Mouse (Mus musculus) spleen, adult 18-20 months (tissue): ENCODE measurements around the gene Wnt2.

Source experiments
- DNase-seq, 2 experiments: peaks; one replicate each; pipeline ENCODE4 v3.0.0; 2022; ENCODE audit warnings: mixed read lengths in 2 of 2

The Wnt2 gene

DNA sequence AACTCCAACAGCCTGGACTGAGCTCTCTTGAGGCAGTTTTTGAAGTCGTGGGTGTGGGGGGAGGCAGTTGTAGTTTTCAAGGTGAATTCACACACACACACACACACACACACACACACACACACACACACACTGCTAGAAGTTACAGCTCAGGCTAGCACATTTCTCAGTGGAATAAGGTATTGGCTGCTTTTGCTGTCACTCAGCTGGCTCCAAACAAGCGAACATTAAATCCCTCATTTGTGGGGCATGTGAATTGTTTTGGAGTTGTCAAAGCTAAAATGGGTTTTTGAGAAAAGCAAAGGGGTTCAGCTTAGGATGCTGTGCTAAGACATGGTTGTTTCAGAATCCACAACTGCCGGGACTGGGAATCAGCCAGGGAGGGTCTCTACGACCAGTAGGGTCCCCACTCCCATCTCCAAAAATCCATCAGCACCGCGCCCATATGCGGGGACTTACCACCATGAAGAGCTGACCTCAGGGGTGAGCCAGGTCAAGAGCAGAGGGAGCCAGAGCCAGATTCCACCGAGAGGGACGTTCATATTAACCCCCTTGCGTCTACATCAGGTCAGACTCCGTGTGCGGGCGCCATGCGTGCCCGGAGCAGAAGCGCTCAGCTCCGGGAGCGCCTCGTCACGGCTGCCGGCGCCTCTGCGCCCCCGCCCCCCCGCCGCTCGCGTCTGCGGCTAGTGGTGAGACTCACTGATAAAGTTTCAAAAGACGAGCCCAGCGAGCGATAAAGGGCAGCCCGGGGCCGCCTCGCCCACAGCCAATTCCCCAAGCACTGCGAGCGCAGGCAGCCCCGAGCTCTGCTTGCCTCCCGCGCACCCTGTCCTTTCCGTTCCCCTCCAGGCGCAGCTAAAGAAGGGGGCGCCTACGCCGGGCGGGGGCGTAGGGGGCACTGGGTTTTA, at the start of gene Wnt2:
Gene Wnt2 (minus strand): TSS at position 840 of the 911 bp plus-strand sequence.
- no peak for DNase-seq

DNA sequence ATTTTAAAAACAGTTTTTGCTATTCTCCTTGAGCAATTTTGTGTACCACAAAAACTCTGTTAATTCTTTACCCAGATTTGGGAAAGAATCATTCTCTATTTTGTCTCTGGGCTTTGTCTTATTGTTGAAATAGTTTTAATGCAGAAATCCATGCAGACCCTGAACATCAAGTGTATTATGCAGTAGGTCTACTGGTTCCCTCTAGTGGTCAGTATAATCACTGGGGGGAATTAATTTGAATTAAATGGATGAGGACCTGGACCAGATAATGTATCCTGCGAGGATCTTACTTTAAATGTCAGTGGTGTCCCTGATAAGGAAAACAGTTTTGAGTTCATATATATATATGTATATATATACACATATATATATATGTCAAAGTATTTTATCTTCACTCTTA, 48.2 kb upstream of the Wnt2 start:
- no peak for DNase-seq

DNA sequence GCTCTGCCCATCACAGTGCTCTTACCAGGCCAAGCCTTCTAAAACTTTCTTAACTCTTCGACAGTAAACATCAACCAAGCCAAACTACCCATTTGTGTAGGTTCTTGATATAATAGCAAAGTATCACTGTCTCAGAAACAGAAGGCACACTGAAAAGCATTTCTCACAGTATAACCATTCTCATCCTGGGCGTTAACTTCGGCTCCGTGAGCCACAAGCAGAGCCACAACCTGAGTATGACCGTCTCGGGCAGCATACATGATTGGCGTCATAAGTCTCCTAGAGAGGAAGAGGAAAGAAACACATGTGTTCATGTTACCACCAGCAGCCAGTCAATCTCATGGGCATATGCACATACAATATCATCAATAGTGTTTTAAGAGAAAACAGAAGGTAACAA, 46.6 kb upstream of the Wnt2 start:
- DNase-seq = no peak

DNA sequence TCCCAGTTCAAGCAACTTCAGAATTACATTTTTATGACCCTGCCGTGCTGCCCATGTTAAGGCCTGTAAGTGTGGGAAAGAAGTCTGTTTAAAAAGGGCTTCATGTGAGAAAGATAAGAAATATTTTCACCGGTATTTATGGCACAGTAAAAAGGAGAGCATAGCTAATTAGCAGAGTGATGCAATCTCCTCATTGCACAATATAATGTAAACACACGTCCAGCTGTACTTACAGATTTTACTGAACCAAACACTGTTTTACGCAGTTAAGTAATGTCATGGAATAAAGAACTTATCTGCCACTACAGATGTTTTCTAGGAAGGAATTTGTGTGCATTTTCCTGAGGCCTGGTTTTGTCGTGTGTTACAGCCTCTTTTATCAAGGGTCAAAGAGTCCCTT, 46.2 kb upstream of the Wnt2 start:
- DNase-seq = no peak

DNA sequence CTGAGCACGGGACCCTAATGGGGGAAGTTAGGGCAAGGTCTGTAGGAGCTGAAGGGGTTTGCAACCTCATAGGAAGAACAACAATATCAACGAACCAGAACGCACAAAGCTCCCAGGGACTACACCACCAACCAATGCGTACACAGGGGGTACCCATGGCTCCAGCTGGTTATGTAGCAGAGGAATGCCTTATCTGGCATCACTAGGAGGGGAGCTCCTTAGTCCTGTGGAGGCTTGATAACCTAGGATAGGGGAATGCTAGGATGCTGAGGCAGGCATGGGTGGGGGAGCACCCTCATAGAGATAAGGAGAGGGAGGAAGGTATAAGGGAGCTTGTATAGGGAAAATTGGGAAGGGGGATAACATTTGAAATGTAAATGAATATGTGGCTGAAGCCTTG, 27.5 kb upstream of the Wnt2 start:
- no peak for DNase-seq

DNA sequence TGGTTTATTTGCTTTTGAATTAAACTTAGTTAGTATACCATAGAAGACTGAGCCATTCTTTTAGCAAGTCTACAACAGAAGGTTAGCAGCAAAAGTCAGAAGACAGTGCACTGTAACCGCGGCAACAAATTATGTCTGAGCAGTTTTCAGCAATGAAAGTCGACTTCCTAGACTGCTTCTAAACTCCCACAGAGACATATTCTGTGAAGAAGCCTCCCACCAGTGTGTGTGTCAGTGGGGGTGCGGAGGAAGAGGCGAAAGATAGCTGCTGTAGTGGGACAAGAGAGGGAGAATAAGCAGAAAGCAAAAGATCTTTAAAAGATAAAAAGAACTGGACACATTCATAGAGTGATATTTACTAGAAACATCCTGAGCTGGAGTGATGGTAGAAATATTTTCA, 21.3 kb upstream of the Wnt2 start:
- DNase-seq = no peak

DNA sequence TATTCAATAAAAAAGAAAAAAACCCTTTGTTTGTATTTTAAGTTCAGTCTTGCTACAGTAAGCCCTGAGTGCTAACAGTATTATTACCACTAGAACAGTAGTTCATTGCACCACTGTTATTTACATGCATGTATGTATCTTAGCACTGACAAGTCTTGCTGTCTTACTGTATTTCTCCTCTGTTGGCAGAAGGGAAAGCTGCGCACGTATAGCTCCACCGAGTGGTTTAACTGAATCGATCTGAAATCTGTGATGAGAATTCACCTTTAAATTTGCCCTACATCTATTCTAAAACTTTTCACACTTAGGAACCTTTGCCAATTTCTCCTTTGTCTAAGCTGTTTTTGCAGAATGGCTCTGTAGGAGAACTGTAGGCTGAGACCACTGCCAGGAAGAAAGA, 13.9 kb upstream of the Wnt2 start:
- DNase-seq = no peak

DNA sequence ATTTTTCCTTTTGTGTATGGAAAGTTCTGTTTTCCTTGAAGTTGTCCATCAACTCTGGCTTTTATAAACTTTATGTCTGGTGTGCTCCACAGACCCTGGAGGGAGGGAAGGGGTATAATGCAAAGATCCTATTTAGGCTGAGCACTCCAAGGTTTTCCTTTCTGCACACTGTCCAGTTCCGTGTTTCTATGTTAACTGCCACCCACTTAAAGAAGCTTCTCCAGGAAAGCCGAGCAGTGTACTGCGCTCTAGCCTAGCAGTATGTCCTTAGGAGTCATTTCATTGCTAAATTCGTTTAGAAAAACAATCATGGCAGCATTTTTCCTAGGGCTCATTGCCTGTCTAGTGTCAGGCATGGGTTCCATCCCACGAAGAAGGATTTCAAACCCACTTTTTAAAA, 12.8 kb upstream of the Wnt2 start:
- DNase-seq = no peak

DNA sequence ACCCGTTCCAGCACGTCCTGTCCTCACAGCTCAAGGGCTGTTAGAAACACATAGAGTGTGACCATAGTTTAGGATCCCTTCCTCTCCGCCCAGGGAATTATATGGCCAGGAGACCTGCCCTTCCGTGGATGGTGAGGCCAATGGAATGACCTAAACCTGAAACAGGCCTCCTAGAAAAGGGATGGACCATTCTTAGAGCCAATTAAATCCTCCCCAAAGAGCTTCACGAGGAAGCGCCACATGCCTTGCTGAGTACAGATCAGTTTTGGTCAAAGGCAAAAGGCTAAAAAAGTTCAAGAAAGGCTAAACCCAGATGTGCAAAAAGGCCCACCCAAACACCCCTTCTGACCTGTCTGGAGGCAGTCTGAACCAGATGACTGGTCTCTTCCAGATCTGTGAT, 1.9 kb upstream of the Wnt2 start:
- no peak for DNase-seq

DNA sequence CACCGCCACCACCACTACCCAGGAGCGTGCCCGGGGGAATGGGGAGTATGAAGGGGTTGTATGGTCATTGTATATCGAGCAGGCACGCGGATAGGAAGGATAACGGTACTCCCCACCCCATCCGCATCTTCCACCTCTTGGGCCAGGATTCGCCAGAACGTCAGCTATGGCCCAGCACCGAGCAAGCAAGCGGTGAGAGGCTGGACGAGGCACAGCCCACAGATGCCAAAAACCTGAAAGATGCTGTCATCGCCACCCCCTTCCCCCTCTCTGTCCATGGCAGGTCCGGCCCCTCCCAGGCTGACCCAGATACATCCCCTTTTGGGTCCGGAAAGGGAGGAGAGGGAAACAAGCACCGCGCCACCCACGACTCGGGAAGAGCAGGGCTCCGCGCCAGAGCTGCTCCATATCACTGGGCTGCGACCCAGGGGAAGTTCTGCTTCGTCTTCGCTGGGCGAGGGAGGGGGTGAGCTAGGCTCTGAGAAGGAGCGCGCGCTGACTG, 1.2 kb upstream of the Wnt2 start:
- peak in 1 of 2 experiments; percentile 13 for DNase-seq

DNA sequence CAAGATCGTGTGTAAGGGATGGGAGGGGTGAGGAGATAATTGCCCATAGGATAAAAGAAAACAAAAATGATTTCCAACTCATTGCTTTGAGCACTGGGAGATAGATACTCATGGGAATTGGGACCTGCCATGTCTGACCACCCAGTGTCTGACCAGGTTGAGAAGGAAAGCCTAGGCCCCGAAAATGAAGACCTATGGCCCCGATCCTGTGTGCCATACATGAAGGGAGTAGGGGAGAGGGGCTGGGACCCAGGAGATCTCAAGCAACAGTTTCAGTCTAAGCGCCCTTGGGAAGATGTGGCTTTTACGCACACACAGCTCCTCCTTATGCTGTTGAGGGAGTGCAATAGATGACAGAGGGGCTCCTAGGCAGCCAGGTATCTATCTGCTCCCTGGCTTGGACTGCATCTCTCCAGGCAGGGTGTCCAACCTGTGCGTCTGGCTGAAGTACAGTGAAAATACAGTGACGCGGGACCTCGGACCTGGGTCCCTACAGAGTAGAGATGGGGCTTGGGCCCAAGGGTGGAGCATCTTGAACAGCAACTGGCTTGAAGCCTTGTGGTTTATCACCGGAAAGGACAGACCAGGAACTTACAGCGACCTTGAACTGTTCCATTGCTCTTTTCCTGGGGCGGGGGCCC, 603 bp upstream of the Wnt2 start:
- DNase-seq = no peak

DNA sequence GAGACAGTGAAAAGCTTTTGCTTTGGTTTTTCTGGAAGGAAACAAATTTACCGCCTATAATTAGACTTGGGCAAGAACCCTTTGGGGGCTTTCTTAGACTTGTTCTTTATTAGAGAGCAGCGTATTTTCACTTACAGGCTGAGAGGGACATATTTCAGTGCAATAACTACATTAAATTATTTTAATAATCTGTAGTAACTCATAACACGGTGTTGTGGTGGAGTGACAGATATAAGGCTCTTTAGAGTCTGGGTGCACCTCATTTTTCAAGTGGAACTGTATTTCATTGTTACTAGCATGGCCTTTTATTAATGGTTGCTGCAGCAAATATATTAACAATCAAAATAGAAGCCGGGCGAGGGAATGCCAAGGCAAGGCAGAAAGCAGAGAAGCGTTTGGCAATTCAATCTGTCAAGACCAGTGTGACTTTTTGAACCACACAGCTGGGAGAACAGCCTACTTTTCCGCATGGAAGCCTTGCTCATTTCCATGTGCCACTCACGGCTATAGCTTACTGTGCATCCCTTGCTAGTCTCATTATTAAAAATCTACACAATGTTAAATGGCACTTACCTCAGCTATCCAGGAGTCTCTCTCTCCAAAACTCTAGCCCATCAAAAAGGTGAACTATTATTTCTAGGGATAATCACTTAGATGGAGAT, 6.1 kb downstream of the Wnt2 start:
- DNase-seq = no peak

DNA sequence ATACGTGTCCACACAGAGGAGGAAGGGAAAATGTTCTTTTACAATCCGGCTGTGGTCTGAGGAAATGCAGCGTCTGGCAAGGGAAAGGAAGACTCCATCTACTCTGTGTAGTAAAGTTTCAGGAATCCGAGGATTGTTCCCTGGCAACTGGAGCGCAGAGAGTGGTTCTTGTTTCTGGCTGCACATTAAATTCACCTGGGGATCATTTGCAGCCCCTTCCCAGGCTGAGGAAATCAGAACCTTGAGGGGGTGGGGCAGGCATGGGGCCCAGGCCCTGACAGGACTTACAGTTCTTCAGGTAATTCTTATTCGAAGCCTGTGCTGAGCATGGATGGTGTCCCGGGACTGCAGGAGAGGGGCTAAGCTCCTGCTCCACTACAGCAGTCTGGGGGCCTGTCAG, 17.0 kb downstream of the Wnt2 start:
- DNase-seq = no peak

DNA sequence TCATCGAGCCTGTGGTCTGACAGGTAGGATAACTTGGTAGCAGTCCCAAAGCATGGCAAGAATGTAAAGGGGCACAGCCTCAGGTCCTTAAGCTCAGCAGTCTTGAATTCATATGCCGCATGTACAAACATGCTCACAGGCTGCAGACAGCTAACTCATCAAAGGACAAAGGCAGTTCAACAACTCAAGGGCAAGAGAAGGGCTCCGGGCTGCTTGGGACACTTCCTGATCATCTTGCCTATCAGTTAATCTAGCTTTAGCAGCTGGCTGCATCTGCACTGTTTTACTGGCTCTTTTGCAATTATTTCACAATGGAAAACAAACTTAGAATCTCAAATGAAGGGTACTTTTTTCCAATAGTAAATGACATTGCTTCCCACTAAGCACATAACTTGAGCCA, 23.0 kb downstream of the Wnt2 start:
- no peak for DNase-seq

DNA sequence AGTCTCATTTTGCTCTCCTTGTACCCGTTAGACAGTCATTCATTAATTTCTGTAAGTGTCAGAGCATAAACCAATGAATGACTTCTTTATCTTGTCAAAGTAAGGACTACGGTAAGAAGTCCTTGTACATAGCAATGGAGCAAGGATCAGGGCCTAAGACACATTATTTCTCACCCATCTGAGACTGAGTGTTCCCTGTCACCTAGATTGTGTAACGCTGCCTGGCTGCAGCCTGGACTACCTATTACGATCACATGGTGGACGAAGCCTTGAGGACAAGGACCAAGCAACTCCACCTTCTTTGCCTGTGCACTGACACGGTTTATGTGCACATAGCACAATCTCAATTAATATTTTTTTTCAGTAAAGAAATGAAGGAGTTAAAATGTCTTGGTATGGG, 28.3 kb downstream of the Wnt2 start:
- no peak for DNase-seq

DNA sequence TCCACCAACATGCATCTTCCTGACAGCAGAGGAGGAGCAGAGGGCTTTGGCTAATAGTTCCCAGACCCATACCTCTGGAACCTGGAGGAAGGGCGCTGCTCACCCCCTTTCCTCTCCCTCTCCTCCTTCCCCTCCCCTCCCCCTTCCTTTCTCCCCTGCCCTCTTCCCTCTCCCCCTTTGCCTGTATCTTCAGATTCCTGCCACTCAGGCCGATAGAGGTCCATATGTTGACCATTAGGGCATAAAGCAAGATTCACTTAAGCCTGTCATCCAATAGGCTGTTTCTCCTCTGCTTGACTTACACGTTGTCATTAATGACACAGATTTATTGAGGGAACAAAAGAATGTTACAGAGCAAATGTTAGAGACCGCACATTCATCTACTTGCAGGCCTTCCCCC, 31.9 kb downstream of the Wnt2 start:
- no peak for DNase-seq

DNA sequence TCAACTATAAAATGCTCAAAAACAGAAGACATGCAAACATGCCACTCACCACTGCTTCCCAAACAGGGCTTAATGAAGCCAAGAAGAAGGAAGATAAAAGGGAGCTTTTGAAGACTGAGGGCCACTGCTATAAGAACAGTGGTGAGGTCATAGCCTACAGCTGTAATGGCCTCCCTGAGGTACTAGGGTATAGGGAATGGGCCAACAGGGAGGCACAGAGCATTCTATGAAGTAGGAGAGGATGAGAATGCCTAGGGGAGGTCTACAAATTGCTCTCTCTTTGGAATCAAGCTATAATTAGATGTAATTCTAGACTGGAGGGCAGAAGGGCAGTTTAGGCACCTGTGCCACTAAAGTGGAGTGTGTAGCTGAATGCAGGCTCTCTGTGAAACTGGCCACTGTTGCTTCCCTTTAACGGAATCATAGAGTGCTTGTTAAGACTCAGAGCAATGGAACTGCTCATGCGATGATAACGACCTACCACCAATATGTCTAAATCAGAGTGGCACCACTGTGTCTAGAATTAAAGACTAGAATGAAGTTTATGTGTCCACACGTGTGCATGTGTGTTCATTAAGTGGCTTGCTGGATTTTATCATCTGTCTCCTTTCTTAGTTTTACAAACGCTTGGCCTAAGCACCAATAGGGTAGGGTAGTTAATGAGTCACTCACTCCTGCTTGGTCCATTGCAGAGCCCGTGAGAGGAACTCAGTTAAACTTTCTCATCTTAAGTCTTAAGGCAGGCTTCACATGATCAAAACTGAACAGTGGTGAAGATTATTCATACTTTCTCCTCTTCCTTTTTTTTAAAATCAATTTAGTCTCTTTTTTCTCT, 35.2 kb downstream of the Wnt2 start:
- no peak for DNase-seq

DNA sequence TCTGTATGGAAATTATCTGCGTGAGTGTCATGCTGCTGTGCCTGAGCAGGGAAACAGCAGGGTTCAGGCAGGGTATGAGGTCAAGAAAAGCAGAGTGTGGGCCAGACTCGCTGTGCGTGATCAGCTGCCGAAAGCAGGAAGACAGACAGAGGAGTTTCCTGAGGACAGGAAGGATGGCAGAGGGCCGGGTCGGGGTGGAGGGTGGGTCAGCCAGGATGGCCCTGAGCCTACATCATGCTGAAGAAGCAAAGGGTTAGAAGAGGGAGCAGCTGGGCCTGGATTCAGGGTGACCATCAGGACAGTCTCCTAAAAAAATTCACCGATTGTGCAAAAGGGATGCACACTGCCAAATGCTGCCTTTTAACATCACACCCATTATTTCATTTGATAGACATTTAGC, 38.8 kb downstream of the Wnt2 start:
- DNase-seq = no peak

DNA sequence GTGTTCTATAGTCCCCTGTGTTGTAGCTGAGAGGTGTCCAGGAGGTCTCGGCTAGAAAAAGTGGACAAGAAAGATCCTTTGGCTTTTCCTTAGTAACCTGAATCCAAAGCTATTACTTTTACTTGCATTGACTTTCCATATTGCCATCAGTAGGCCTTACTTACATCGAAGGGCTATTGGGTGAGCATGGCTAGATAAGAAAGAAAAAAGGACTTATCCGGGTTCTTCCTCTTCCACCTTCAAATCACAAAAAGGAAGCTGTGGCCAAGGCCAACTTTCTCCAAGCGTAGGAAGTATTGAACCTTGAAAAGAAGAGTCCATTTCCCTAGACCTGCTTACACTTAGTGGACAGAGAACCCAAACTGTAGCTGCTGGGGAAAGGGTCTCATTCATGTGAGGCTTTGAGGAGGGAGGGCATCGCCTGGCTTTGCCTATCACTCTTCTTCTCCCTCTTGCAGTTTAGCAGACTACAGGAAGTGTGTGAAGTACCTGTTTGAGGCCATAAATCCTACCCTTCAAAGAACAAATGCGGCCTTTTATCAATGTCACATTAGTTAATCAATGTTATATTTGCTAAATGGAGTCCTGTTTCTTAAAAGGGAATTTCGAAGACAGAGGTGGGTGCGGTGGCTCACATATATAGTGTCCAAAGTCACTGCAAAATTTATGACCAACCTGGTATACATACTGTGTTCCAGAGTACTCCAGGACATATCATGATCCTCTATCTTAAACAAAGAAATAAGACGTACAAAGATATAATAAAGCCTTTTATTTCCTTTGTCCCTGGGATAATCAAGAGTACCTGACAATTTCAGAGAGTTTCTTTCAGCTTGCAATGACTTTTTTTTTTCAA, 40.0 kb downstream of the Wnt2 start:
- DNase-seq = no peak

DNA sequence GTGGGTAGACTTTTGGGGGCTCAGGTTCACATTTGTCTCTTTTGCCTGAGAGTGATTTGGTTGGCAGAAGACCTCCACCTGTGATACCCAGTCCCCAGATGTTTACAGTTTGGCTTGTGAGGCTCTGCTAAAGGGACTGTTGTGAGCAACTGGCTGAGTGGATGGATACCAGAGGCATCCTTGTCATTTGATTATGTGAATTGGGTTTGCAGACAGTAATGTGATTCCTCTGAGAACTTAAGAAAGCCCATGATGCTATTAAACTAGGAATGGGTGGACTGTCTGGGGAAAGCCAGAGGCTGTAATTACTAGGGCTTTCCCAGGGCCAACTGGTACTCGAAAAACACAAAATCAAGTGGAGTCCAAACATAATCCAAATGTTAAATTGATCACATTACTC, 51.0 kb downstream of the Wnt2 start:
- DNase-seq = no peak

DNA sequence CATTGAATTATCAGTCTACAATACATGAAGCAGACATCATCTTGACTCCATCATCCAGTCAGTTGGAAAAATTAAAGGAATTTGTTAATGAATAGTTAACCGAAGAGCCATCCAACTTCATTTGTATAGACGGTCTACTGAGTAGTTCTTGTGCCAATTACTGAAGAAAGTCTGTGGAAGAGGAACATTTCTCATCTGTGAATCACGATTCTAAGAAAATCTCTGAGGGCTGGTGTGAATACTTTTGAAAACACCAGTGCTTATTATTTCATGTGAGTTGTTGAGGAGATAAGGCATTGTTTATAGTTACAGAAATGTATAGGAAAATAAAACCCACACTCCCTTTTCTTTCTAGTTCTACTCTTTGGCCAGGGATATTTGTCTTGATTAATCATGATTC, 51.5 kb downstream of the Wnt2 start:
- no peak for DNase-seq

DNA sequence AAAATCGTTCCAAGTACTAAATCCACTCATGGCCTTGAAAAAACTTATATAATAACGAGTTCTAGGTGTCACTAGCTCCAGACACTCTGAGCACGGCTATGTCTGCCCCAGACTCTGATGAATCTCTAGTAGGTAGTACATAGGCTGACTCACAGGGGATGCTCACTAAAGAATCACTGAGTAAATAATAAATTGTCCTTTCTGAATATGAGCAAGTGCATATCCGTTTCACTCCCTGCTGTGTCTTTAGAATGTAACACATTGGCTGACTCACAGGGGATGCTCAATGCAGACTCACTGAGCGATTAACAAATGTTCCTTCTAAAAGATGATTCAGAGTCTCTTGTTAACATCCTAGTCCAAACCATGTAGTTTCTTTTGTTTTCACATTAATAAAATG, 52.1 kb downstream of the Wnt2 start:
- no peak for DNase-seq
